Mouse (Mus musculus) testis, adult 2 months (tissue): ENCODE data around the gene Capzb.

Experiments
- CTCF ChIP-seq: fragments of 200-500 bp; IDR thresholded peaks from 2 replicates; pipeline ENCODE4 v1.5.1; 2012; ENCODE audit warnings: low read depth, mild to moderate bottlenecking, inconsistent platforms, low read length, moderate library complexity; ENCODE audit not compliant: control insufficient read depth, insufficient read depth, insufficient replicate concordance
- POLR2A ChIP-seq: fragments of 200-500 bp; IDR thresholded peaks from 2 replicates; pipeline ENCODE4 v1.6.1; 2012; ENCODE audit warnings: low read depth, mild to moderate bottlenecking, inconsistent platforms, low read length, moderate library complexity; ENCODE audit not compliant: control insufficient read depth

GRCm38 (mm10) chr4:139185766-139186442 lies 6.8 kb upstream of the Capzb start:
- TF ChIP-seq CTCF (no peak), POLR2A (no peak)
